Mouse (Mus musculus): ENCODE results near the gene Ip6k3.

DNA sequence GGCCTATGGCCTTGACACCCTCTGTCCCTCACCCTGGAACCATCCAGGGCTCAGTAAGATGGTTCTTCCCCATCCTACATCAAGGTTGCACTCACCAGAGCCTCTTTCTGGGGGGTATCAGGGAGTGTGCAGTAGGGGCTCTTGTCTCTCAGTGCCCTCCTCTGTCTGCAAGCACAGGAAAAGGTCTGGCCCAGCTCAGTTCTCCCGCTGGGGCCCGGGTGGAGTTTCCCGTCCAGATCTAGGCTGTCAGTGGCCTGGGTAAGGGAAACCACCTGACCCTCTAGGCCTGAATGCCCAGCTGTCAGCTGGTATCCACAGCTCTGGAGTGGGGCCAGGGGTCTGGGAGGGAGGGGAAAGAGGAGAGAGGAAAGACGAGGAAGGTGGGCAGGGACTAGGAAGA lies at the start of gene Ip6k3:
- no peak for TF ChIP-seq ZC3H11A (IDR thresholded peaks at IDR 0.05; ENCODE audit: borderline replicate concordance, low read depth, low read length)
- no peak for TF ChIP-seq HCFC1 (IDR thresholded peaks at IDR 0.05; ENCODE audit: borderline replicate concordance, insufficient read depth, low read length)

All from ES-E14 (cell line).